Mouse (Mus musculus): ENCODE results near the gene Tpp1. TPM values are rescaled to one million over a fixed set of nuclear protein-coding genes. Genes with fewer than 3 reads are reported as not detected.

The Tpp1 gene
- total and polyA plus RNA-seq, 2 experiments: 27.4 to 124 TPM

- Histone ChIP-seq H3K4me1 (ENCODE audit: control insufficient read depth, insufficient read depth, low read length) (peaks cover 4% of the 10 kb centered on the region), H3K4me3 (ENCODE audit: insufficient read depth, low read depth, low read length) (no peak overlapping the region), H3K36me3 (ENCODE audit: control insufficient read depth, insufficient read depth, low read length) (no peaks in the 10 kb centered on the region), H3K79me2 (ENCODE audit: control insufficient read depth, insufficient read depth, low read length) (no peaks in the 10 kb centered on the region), H3K27me3 (ENCODE audit: control insufficient read depth, insufficient read depth, low read length) (no peaks in the 10 kb centered on the region), H3K9ac (ENCODE audit: low read depth, low read length) (no peak overlapping the region), H3K27ac (replicated peaks; ENCODE audit: insufficient read depth, low read depth, low read length) (no peak overlapping the region)
- 47% methylated on average over 3 of the region's 3 CpGs for WGBS
- TF ChIP-seq POLR2A (IDR thresholded peaks at IDR 0.05; ENCODE audit: extremely low read depth, insufficient read depth, low read length) (no peak), CTCF (IDR thresholded peaks at IDR 0.05; ENCODE audit: low read depth, low read length) (no peak)
- peak; percentile 32 for DNase-seq (ENCODE audit: extremely low read depth, low read depth, low spot score)
Measured at GRCm38 (mm10) chr7:105769959-105770358, 17.9 kb upstream of the Tpp1 start.

GRCm38 (mm10) chr7:105767729-105768165, 15.7 kb upstream of the Tpp1 start:
- Histone ChIP-seq H3K9ac (ENCODE audit: low read depth, low read length) (no peak overlapping the region), H3K79me2 (ENCODE audit: control insufficient read depth, insufficient read depth, low read length) (no peaks in the 10 kb centered on the region), H3K4me3 (ENCODE audit: insufficient read depth, low read depth, low read length) (no peak overlapping the region), H3K27me3 (ENCODE audit: control insufficient read depth, insufficient read depth, low read length) (no peaks in the 10 kb centered on the region), H3K27ac (replicated peaks; ENCODE audit: insufficient read depth, low read depth, low read length) (peak overlapping the region; percentile 39), H3K4me1 (ENCODE audit: control insufficient read depth, insufficient read depth, low read length) (peaks cover 4% of the 10 kb centered on the region), H3K36me3 (ENCODE audit: control insufficient read depth, insufficient read depth, low read length) (no peaks in the 10 kb centered on the region)
- TF ChIP-seq POLR2A (IDR thresholded peaks at IDR 0.05; ENCODE audit: extremely low read depth, insufficient read depth, low read length) (no peak), CTCF (IDR thresholded peaks at IDR 0.05; ENCODE audit: low read depth, low read length) (no peak)
- DNase-seq (ENCODE audit: extremely low read depth, low read depth, low spot score): no peak
- WGBS: 66% methylated on average over 6 of the region's 6 CpGs

- H3K27me3 ChIP-seq (ENCODE audit: control insufficient read depth, insufficient read depth, low read length): 0 out of 2 replicates have a peak, but pooled peaks cover 3% of the 10 kb centered on the region
- TF ChIP-seq POLR2A (IDR thresholded peaks at IDR 0.05; ENCODE audit: extremely low read depth, insufficient read depth, low read length) (no peak), CTCF (IDR thresholded peaks at IDR 0.05; ENCODE audit: low read depth, low read length) (no peak)
- H3K9ac ChIP-seq (ENCODE audit: low read depth, low read length): no peak overlapping the region
- no peaks in the 10 kb centered on the region for H3K36me3 ChIP-seq (ENCODE audit: control insufficient read depth, insufficient read depth, low read length)
- no peaks in the 10 kb centered on the region for H3K79me2 ChIP-seq (ENCODE audit: control insufficient read depth, insufficient read depth, low read length)
- H3K4me3 ChIP-seq (ENCODE audit: insufficient read depth, low read depth, low read length): no peak overlapping the region
- H3K4me1 ChIP-seq (ENCODE audit: control insufficient read depth, insufficient read depth, low read length): peaks cover 4% of the 10 kb centered on the region; the same call in 1 of the 2 replicates
- H3K27ac ChIP-seq (replicated peaks; ENCODE audit: insufficient read depth, low read depth, low read length): no peak overlapping the region
- DNase-seq (ENCODE audit: extremely low read depth, low read depth, low spot score): no peak
- 98% methylated on average over 11 of the region's 11 CpGs for WGBS
Measured at GRCm38 (mm10) chr7:105764331-105764730, 12.3 kb upstream of the Tpp1 start.

GRCm38 (mm10) chr7:105762517-105763270, 10.7 kb upstream of the Tpp1 start:
- WGBS: 27% methylated on average over 55 of the region's 55 CpGs
- H3K4me3 ChIP-seq (ENCODE audit: insufficient read depth, low read depth, low read length): no peak overlapping the region; the same call in 1 of the 2 replicates
- H3K79me2 ChIP-seq (ENCODE audit: control insufficient read depth, insufficient read depth, low read length): no peaks in the 10 kb centered on the region
- DNase-seq (ENCODE audit: extremely low read depth, low read depth, low spot score): no peak
- H3K27ac ChIP-seq (replicated peaks; ENCODE audit: insufficient read depth, low read depth, low read length): no peak overlapping the region
- no peaks in the 10 kb centered on the region for H3K36me3 ChIP-seq (ENCODE audit: control insufficient read depth, insufficient read depth, low read length)
- H3K9ac ChIP-seq (ENCODE audit: low read depth, low read length): no peak overlapping the region
- H3K27me3 ChIP-seq (ENCODE audit: control insufficient read depth, insufficient read depth, low read length): 0 out of 2 replicates have a peak, but pooled peaks cover 3% of the 10 kb centered on the region
- peaks cover 4% of the 10 kb centered on the region; the same call in 1 of the 2 replicates for H3K4me1 ChIP-seq (ENCODE audit: control insufficient read depth, insufficient read depth, low read length)
- no peak for TF ChIP-seq POLR2A (IDR thresholded peaks at IDR 0.05; ENCODE audit: extremely low read depth, insufficient read depth, low read length)
- TF ChIP-seq CTCF (IDR thresholded peaks at IDR 0.05; ENCODE audit: low read depth, low read length): no peak

- H3K27ac ChIP-seq (replicated peaks; ENCODE audit: insufficient read depth, low read depth, low read length): no peak overlapping the region
Measured at GRCm38 (mm10) chr7:105761813-105762484, 9.9 kb upstream of the Tpp1 start.

More at GRCm38 (mm10) chr7:105761813-105762484, 9.9 kb upstream of the Tpp1 start:
- H3K79me2 ChIP-seq (ENCODE audit: control insufficient read depth, insufficient read depth, low read length): no peaks in the 10 kb centered on the region
- DNase-seq (ENCODE audit: extremely low read depth, low read depth, low spot score): no peak
- no peak for TF ChIP-seq CTCF (IDR thresholded peaks at IDR 0.05; ENCODE audit: low read depth, low read length)
- TF ChIP-seq POLR2A (IDR thresholded peaks at IDR 0.05; ENCODE audit: extremely low read depth, insufficient read depth, low read length): no peak
- WGBS: 25% methylated on average over 51 of the region's 51 CpGs
- H3K36me3 ChIP-seq (ENCODE audit: control insufficient read depth, insufficient read depth, low read length): no peaks in the 10 kb centered on the region
- H3K4me3 ChIP-seq (ENCODE audit: insufficient read depth, low read depth, low read length): no peak overlapping the region
- H3K4me1 ChIP-seq (ENCODE audit: control insufficient read depth, insufficient read depth, low read length): peaks cover 4% of the 10 kb centered on the region; the same call in 1 of the 2 replicates
- H3K9ac ChIP-seq (ENCODE audit: low read depth, low read length): no peak overlapping the region
- 0 out of 2 replicates have a peak, but pooled peaks cover 3% of the 10 kb centered on the region for H3K27me3 ChIP-seq (ENCODE audit: control insufficient read depth, insufficient read depth, low read length)

Measured in liver, adult 2 months (tissue).